Mouse (Mus musculus) spleen, postnatal 10 days (tissue): Measurements from ENCODE around the gene Icosl.
"Not testable (repeated sequence)": the region's sequence is repeated elsewhere in the genome, so short reads cannot be mapped to it uniquely, and the experiment has no call there.

Source experiments
- DNase-seq, 2 experiments: peaks; one replicate each; pipeline ENCODE4 v3.0.0; 2021 to 2022; ENCODE audit warnings: low spot score in 2 of 2

Icosl gene

DNA sequence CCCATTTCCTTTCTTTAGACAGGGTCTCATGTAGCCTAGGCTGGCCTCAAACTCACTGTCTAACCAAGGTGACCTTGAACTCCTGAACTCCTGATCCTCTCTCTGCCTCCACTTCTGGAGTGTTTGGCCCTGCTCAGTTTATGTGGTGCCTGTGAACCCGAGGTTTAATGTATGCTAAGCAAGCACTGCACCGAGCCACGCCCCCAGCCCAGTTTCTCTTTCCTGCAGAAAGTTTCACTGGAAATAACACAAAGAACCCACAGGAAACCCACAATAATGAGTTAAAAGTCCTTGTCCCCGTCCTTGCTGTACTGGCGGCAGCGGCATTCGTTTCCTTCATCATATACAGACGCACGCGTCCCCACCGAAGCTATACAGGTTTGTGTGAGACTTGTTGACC, 5.9 kb downstream of the Icosl start:
- no peak for DNase-seq

DNA sequence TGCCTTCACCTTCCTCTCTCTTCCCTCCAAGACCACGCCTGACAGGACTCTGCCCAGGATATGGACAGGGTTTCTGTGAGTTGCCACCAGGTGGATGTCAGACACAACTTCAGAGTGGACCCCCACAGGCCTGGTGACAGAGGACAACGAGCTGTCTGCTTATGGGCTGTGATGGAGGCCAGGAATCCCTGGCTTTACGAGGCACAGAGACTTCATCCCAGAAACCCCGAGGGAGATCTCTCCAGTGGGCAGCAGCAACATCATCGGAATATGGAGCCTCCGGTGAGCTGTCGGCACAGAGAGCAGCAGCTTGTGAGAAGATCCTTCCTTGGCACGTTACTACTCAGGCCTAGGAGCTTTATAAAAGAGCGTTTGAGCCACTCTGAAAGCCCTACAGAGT, 8.8 kb downstream of the Icosl start:
- DNase-seq = no peak

DNA sequence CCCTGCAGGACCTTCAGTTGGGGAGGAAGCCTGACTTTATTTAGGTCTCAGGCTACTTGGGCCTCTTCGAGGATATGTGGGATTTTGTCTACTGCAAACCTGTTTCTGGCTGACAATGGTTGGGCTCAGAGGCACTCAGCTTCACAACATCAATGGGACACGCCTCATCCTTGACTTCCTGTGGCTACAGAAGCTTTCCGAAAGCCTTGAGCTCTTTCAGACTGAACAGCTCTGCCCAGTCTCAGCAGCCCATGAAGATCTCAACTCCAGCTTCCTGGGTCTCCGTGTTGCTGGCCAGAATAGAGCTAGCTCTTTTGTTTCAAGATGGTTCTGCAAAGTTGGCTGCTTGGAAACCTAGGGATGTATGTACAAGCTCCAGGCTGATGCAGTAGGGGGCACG, 9.2 kb downstream of the Icosl start:
- DNase-seq = no peak

DNA sequence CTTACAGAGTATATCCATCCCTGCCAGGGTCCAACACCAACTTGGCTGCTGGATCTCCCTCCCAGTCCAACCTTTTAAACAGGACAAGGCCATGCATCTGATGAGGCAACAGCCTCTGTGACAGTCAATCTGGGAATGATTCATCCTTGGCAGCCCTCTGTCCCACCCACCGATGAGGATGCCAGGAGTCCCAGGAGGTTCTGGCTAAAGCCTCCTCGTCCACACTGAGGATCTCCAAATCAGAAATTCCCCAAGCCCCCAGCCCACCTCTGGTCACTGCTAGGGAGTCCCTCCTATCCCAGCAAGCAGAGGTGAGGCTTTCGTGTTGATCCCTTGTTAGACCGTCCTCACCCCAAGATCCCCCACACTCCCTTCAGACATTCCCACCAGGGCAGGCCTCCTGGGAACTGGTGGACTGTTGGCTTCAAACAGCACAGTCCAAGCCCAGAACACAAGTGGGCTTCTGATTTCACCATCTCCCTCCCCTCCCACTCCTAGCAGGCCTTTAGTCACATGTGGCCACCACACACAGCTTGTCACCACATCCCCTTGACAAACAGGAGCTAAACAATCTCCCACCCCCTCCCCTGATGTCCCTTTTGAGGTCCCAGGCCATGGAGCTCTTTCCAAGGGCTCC, 11.0 kb downstream of the Icosl start:
- no peak for DNase-seq

DNA sequence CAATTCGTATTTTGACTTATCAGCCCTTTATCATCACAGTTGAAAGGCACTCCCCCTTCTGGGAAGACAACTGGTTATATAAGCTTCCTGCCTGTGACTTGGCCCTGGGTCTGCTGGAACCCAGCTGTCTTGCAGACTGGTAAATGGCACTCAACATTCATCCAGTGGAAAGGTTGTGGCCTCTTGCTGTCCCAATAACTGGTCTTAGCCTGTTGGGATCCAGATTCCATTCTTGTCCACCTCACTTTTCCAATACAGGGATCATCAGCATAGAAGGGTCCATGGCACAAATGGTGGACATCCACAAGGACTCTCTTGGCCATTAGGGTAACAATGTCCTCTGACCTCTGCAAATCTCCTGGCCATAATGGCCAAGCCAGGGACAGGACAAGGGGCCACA, 15.0 kb downstream of the Icosl start:
- DNase-seq = no peak

DNA sequence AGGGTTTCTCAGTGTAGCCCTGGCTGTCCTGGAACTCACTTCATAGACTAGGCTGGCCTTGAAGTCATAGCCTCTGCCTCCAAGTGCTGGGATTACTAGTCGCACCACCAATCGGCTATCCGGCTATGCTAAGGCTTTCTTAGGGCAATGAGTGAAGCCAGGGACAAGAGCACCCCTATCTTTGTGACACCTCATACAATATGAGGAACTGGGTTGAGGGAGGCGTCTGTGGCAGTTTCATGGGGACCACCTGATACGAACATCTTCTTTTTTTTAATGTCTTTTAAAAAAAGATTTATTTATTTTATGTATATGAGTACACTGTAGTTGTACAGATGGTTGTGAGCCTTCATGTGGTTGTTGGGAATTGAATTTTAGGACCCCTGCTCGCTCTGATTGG, 16.6 kb downstream of the Icosl start:
- no peak for DNase-seq

DNA sequence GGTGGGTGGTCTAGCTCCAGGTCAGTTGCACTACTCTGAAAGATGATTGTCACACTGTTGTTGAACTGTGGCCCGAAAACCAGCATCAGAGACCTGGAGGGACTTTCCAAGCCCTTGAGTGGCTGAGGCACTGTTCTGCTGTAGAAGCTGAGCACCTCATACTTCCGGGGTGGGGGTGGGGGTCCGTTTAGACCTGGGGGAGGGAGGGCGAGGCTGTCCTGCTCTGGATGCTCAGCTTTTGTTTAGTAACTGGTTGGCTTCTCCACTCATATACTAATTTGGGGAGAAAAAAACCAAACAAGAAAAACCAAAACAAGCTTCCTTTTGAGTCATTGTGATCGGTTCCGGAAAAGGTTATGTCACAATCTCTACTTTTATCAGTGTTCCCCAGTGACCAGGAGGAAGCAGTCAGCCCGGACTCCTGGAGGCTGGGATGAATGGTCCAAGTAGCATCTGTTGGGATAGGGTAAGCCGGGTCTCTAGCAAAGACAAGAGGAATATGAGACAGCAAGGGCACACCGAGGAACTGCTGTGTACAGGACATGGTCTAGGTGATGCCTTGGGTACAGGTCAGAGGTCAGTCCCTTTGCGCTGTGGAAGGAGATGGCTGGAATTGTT, 17.5 kb downstream of the Icosl start:
- peak; percentile 21 to 39 for DNase-seq

DNA sequence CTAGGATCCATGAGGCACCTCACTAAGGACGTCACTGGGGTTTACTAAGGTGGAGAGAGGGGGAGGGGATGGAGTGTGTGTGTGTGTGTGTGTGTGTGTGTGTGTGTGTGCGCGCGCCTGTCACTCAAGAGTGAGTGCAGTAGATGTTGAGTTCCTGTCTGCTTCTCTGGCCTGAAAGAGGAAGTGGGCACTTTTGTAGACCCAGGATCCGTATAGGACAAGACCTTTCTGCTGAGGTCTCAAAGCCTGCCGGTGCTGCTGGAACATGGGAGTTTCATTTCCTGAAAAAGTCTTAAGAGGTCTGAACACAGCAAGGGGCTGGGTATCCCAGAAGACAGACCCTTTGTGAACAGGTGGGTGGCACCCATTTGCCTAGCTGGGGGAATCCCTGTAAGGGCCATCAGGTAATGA, 18.0 kb downstream of the Icosl start:
- peak; percentile 24 to 69 for DNase-seq

DNA sequence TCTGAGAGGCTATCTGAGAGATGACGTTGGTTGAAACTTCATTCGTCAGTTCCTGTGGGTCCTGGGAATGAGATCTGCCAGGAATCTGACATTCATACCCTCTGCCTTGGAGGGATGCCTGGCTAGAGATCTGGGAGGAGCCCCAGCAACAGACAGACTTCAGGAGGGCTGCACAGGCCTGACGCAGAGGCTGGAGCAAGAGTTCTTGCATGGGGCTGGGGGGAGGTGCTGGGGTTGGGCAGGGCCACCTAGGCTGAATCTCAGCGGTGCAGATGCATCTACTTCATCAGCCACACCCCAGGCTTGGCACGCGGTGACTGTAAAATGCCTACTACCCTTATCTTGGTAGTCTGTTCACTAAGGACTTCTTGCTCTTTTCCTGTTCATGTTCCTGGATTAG, 21.1 kb downstream of the Icosl start:
- DNase-seq = peak in 1 of 2 experiments; percentile 43

DNA sequence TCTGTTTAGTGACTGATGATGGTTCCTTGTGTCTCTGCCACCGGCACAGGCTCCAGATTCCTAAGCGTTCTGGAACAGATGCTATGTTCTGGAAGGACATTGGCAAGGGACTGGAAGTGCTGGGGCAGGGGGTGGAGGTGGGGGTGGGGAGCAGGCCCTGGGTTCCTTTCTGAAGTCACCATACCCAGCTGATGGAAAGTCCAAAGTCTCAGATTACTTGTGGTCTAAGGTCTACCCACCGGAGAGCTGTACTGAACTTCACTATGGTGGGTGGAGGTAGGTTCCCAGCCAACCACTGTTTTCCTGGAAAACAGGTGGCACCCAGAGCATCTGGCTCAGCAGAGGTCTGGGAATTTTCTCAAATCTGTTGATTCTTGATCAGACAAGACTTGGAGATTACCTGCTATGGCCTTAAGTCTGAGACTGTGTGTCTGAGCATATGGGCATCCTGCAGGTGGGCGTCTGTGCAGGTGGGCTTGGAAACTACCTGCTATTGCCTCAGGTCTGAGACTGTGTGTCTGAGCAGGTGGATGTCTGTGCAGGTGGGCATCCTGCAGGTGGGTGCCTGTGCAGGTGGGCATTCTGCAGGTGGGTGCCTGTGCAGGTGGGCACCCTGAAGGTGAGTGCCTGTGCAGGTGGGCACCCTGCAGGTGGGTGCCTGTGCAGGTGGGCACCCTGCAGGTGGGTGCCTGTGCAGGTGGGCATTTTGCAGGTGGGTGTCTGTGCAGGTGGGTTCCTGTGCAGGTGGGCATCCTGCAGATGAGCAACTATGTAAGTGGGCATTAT, 21.8 kb downstream of the Icosl start:
- no peak for DNase-seq

DNA sequence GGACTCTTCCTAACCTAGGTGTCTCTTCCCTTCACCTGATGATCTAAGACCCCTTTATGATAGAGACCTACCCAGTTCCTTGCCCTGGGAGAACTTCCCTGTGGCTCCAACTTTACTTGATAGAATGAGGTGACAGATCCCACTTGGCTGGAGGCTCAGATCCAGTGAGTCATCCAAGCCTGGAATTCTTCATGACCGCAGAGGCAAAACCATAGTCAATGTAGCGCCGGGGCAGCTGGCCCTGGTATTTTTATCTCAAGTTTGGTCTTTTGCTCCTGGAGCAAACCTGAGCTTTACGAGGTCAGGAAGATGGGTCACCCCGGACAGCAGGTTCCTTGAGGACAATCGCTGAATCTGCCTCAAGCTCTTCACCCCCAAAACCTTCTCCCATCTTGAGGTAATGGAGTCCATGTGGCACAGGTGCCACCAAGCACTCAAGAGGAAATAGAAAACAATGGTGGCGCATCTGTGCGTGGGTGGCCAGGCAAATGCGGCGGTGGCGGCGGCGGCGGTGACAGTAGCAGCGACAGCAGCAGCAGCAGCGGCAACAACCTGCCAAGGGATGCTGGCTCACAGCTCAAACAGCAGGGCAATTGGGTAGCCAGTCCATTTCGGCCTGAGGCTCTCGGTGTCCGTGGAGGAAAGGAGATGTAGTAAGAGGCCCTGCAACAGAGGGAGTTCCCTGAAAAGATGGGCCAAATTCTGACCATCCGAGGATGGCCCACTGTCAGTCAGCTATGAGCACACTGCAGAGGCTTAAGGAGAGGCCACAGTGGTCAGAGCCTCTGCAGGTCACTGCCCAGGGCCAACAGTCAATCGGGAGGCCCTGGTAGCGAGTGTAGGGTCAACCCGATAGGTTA, 23.0 kb downstream of the Icosl start:
- peak in 1 of 2 experiments; percentile 64 for DNase-seq

DNA sequence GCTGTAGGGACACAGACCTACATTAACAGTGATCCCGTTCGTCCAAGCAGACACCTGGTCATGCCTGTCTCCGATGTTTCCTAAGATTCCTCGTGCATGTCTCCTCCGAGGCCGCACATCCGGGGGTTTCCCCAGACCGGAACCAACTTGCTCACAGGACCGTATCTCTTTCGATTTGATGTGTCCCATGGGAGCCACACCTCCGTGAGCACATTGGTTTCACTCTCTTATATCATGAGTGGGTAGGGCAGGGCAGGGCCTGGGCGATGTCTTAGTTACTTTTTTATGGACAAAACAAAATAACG, 23.6 kb downstream of the Icosl start:
- DNase-seq = peak; percentile 27 to 78

DNA sequence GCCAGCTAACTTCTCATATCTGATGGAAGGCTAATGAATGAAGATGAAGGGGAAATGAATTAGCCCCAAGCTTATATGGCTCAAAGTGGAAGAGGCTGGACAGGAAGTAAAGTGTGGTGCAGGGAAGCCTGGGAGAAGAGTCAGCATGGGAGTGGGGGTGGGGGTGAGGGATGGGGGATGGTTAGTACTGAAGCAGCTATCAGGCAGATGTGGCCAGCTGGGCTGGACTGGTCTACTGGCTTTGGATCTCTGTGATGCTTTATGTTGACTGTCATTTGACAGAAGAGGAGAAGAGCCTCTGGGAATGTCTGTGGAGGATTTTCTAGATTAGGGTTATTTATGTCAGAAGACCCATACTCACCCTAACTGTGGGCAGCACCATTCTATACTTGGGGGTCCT, 26.1 kb downstream of the Icosl start:
- DNase-seq = no peak

DNA sequence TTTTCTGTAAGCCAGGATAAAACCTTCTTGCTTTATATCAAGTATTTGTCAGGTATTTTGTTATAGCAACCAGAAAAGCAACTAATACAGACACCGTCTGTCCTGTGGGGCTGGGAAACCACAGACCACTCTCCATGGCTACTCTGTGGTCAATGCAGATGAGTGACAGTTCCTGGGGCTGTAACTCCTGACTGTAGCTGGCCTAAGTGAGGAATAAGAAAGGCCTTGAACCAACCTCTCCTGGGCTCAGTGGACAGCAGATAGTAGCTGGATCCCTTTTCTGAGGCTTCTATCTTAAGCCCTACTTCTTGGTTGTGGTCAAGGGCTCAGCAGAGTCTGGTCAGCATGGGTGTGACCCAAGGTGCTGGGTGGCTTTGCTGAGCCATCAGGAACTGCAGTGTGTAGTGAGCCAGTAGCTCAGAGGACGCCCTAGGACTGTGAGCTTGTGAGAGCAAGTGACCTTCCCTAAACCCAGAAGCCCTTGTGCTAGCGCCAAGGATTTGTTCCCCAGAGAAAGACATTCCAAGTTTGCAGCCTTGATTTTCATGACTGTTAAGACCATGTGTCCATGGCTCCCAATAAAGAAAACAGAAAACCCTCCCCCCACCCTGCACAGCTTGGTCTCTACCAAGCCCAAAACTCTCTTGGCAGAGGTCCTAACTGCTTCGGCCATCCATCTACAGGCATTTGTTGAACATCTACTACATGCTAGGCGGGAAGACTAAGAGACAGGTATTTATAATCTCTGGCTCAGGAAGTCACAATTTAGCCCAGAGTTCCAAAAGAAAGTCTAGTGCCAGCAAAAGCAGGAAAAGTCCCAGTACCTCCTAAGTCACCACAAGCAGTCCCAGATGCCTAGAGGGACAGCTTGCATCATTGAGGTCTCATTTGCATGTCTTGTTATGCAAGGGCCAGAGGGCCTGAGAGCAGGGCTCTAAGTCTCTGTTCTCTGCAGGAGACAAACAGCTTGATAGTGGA, 27.1 kb downstream of the Icosl start:
- no peak for DNase-seq

DNA sequence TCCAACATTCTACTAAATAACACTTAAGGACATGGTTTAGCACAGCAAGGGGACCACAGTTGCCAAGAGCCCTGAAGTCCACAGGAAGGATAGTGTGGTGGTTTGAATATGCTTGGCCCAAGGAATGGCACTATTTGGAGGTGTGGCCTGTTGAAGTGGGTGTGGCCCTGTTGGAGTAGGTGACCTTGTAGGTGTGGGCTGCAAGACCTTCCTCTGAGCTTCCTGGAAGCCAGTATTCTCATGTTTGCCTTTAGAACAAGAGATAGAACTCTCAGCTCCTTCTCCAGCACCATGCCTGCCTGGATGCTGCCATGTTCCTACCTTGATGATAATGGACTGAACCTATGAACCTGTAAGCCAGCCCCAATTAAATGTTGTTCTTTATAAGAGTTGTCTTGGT, 30.8 kb downstream of the Icosl start:
- not testable (repeated sequence) for DNase-seq

DNA sequence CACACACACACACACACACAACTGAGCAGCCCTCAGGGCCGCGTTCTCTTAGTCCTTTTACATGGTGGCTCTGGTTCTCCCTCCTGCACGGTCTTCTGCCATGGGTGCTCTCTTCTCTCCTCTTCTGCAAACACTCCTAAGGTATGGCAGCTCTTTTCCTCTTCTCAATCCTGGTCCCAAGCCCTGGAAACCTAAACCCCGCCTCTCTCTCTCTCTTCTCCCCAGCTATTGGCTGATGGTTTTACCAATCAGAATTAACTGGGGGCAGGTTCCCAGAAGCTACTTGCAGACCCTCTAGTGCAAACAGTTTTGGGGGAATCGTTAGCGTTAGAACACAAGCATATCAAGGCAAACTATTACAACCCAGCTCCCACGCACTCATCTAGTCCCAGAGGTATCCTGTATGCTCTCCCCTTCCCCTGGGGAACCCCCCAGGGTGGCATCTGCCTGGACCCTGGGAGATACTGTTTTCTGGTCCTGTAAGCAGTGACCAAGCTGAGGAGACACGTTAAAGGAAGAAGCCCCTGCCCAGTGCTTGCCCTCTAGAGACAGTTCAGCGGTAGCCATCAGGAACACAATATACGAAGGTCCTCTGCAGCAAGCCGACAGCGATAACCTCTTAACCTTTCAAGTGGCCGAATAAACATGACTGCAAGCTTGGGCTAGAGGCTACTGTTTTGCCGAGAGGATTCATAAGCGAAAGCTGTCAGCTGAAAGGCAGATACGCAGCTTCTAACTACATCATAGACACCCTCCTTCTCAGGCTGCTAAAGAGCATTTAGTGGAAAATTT, 32.1 kb downstream of the Icosl start:
- DNase-seq = no peak

DNA sequence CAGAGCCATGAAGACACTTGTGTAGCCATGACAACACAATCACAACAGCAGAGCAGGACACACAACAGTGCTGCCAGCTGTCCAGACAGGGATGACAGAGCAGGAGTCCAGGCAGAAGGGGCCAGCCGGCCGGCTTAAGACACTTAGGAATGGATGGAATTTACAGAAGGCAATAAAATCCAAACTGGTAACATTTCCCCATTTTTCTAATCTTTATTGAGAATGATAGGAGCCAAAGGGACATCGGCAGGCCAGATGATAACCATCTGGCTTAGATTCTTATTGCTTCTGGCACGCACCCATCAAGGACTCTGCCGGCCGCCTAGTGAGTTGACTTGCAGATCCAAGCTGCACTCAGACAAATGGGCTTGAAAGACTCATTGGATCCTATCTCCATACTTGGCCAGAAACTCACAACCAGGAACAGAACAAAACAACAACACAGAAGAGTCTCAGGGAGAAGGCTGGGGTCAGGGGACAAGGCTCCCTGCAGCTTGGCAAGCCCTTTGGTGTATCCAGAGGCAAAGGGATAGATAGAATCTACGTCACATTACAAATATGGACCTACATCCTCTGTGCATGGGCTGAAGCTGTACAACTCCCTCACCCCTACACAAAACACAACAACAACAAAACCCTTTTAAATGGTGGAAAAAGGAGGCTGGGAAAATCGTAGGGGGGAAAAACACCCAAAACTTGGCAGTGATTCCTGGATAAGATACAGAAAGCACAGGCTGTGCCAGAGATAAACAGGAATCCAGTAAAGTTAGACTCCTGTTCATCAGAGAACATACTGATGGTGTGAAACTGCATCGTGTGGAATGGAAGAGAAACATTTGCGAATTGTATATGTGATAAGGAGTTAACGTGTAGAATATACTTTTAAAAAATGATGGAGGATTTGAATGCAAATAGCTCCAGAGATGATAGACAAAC, 35.7 kb downstream of the Icosl start:
- DNase-seq = no peak

DNA sequence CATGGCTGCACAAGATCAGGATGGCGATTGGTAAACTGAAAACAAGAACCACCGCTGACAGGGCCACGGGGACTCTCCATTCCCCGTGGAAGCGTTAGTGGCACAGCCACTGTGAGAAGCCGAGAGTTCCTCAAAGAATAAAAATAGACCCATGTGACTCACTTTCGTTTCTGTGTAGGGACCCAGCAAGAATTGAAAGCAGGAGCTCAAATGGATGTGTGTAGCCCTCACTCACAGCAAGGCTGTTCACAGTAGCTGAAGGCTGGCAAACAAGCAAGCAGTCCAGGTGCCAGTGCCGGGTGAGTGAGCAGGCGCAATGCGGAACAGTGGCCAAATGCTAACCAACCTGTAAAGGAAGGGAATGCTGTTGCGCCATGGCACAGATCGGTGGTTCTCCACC, 36.4 kb downstream of the Icosl start:
- peak in 1 of 2 experiments; percentile 40 for DNase-seq

DNA sequence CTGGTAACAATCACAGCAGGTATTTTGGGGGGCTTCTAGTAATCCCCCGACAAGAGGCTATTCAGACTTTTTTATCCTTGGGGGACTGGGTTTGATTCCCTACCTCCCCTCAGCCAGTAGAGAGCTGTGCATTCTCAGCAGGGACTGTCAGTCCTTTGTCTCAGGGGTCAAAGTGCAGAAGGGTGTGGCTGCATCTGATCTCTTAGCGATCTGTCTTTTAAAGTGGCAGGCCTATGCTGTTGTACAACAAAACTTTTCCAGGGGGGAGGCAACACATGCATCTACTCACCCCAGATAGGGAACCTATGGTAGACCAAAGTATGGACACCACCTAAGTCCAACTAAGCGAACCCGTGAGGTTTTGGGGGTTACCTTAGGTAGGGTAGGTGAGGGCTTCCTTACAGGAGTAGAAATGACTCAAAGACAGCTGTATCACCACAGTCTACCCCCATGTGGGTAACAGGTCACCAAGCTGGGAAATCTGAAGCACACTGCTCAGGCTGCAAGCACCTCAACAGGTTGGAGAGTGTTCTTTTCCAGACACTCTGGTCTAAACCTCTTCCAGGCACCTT, 45.5 kb downstream of the Icosl start:
- DNase-seq = no peak
